Mouse (Mus musculus): ENCODE results near the gene Scyl1. TPM values are rescaled to one million over a fixed set of nuclear protein-coding genes. Genes with fewer than 3 reads are reported as not detected.
A peak's percentile ranks its signal among the peaks of the same experiment; 100 is the strongest.

The Scyl1 gene
- polyA plus RNA-seq, 1 experiment from 2014 or later, result 47.2 TPM

- H3K4me2 ChIP-seq (replicated peaks; ENCODE audit: low read depth, low read length), result no peak overlapping the region
- no peaks in the 10 kb centered on the region for H3K27me3 ChIP-seq (ENCODE audit: control insufficient read depth, insufficient read depth, low read length)
- H3K36me3 ChIP-seq (ENCODE audit: control insufficient read depth, insufficient read depth, low read length), result peaks cover 9% of the 10 kb centered on the region
- no peak for ATAC-seq (ENCODE audit: low FRiP score)
- no peak overlapping the region for H3K9ac ChIP-seq (ENCODE audit: low read depth, low read length)
- peaks cover 7% of the 10 kb centered on the region for H3K4me1 ChIP-seq (replicated peaks; ENCODE audit: control insufficient read depth, insufficient read depth, low read length)
- DNase-seq (ENCODE audit: low spot score), result no peak
- H3K4me3 ChIP-seq (ENCODE audit: low read depth, low read length), result no peak overlapping the region
- H3K27ac ChIP-seq (ENCODE audit: low read depth, low read length), result no peak overlapping the region
- WGBS, result 78% methylated on average over 5 of the region's 5 CpGs
- no peaks in the 10 kb centered on the region for H3K9me3 ChIP-seq (ENCODE audit: control insufficient read depth, low read length)
These were observed 58.0 kb downstream of the Scyl1 start for GRCm38 (mm10) chr19:5713255-5713654.

- Histone ChIP-seq H3K27ac (ENCODE audit: low read depth, low read length) (no peak overlapping the region), H3K4me3 (ENCODE audit: low read depth, low read length) (no peak overlapping the region), H3K4me1 (replicated peaks; ENCODE audit: control insufficient read depth, insufficient read depth, low read length) (peaks cover 4% of the 10 kb centered on the region), H3K9me3 (ENCODE audit: control insufficient read depth, low read length) (no peaks in the 10 kb centered on the region), H3K9ac (ENCODE audit: low read depth, low read length) (no peak overlapping the region), H3K27me3 (ENCODE audit: control insufficient read depth, insufficient read depth, low read length) (no peaks in the 10 kb centered on the region), H3K4me2 (replicated peaks; ENCODE audit: low read depth, low read length) (no peak overlapping the region), H3K36me3 (ENCODE audit: control insufficient read depth, insufficient read depth, low read length) (peaks cover 15% of the 10 kb centered on the region)
- DNase-seq (ENCODE audit: low spot score) (no peak), ATAC-seq (ENCODE audit: low FRiP score) (no peak)
- 95% methylated on average over 14 of the region's 14 CpGs for WGBS
These were observed 59.2 kb downstream of the Scyl1 start for GRCm38 (mm10) chr19:5711907-5712460.

GRCm38 (mm10) chr19:5711218-5711617 is 60.0 kb downstream of the Scyl1 start:
- Histone ChIP-seq H3K4me3 (ENCODE audit: low read depth, low read length) (no peak overlapping the region), H3K9me3 (ENCODE audit: control insufficient read depth, low read length) (no peaks in the 10 kb centered on the region), H3K36me3 (ENCODE audit: control insufficient read depth, insufficient read depth, low read length) (peaks cover 15% of the 10 kb centered on the region), H3K4me1 (replicated peaks; ENCODE audit: control insufficient read depth, insufficient read depth, low read length) (no peaks in the 10 kb centered on the region), H3K9ac (ENCODE audit: low read depth, low read length) (no peak overlapping the region), H3K27ac (ENCODE audit: low read depth, low read length) (no peak overlapping the region), H3K27me3 (ENCODE audit: control insufficient read depth, insufficient read depth, low read length) (no peaks in the 10 kb centered on the region), H3K4me2 (replicated peaks; ENCODE audit: low read depth, low read length) (no peak overlapping the region)
- 5% methylated on average over 3 of the region's 3 CpGs for WGBS
- DNase-seq (ENCODE audit: low spot score) (peak; percentile 76), ATAC-seq (ENCODE audit: low FRiP score) (no peak)

GRCm38 (mm10) chr19:5710581-5710980 is 60.6 kb downstream of the Scyl1 start:
- H3K9ac ChIP-seq (ENCODE audit: low read depth, low read length), result no peak overlapping the region
- H3K27ac ChIP-seq (ENCODE audit: low read depth, low read length), result no peak overlapping the region
- peaks cover 15% of the 10 kb centered on the region for H3K36me3 ChIP-seq (ENCODE audit: control insufficient read depth, insufficient read depth, low read length)
- H3K9me3 ChIP-seq (ENCODE audit: control insufficient read depth, low read length), result no peaks in the 10 kb centered on the region
- no peak for DNase-seq (ENCODE audit: low spot score)
- H3K4me3 ChIP-seq (ENCODE audit: low read depth, low read length), result no peak overlapping the region
- no peak for ATAC-seq (ENCODE audit: low FRiP score)
- H3K4me1 ChIP-seq (replicated peaks; ENCODE audit: control insufficient read depth, insufficient read depth, low read length), result no peaks in the 10 kb centered on the region
- WGBS, result 78% methylated on average over 8 of the region's 8 CpGs
- H3K4me2 ChIP-seq (replicated peaks; ENCODE audit: low read depth, low read length), result no peak overlapping the region
- H3K27me3 ChIP-seq (ENCODE audit: control insufficient read depth, insufficient read depth, low read length), result no peaks in the 10 kb centered on the region

- Histone ChIP-seq H3K36me3 (ENCODE audit: control insufficient read depth, insufficient read depth, low read length) (peaks cover 15% of the 10 kb centered on the region), H3K9me3 (ENCODE audit: control insufficient read depth, low read length) (no peaks in the 10 kb centered on the region), H3K4me2 (replicated peaks; ENCODE audit: low read depth, low read length) (no peak overlapping the region), H3K9ac (ENCODE audit: low read depth, low read length) (no peak overlapping the region), H3K27me3 (ENCODE audit: control insufficient read depth, insufficient read depth, low read length) (no peaks in the 10 kb centered on the region), H3K27ac (ENCODE audit: low read depth, low read length) (no peak overlapping the region), H3K4me3 (ENCODE audit: low read depth, low read length) (no peak overlapping the region), H3K4me1 (replicated peaks; ENCODE audit: control insufficient read depth, insufficient read depth, low read length) (no peaks in the 10 kb centered on the region)
- ATAC-seq (ENCODE audit: low FRiP score), result no peak
- no peak for DNase-seq (ENCODE audit: low spot score)
- 92% methylated on average over 6 of the region's 6 CpGs for WGBS
These were observed 61.2 kb downstream of the Scyl1 start for GRCm38 (mm10) chr19:5710068-5710467.

Other genes with a start within 250 kb of the Scyl1 start
- 0.40 and 0.52 TPM in 2 replicates for gene Ovol1, start 210.8 kb downstream of the Scyl1 start, polyA plus RNA-seq (2014; fragmentation: Nextera tagmentation; extraction: Ambion mirVana)
- gene Ap5b1, start 203.4 kb downstream of the Scyl1 start, polyA plus RNA-seq (2014; fragmentation: Nextera tagmentation; extraction: Ambion mirVana), result 1.4 and 1.5 TPM in 2 replicates
- gene Rnaseh2c, start 169.5 kb downstream of the Scyl1 start, polyA plus RNA-seq (2014; fragmentation: Nextera tagmentation; extraction: Ambion mirVana), result 143 and 148 TPM in 2 replicates
- 36.9 and 39.3 TPM in 2 replicates for gene Kat5, start 161.2 kb downstream of the Scyl1 start, polyA plus RNA-seq (2014; fragmentation: Nextera tagmentation; extraction: Ambion mirVana)
- 27.2 and 29.6 TPM in 2 replicates for gene Rela, start 133.9 kb downstream of the Scyl1 start, polyA plus RNA-seq (2014; fragmentation: Nextera tagmentation; extraction: Ambion mirVana)
- gene Sipa1, start 107.7 kb downstream of the Scyl1 start, polyA plus RNA-seq (2014; fragmentation: Nextera tagmentation; extraction: Ambion mirVana), result 7.8 and 8.2 TPM in 2 replicates
- 13.4 and 14.7 TPM in 2 replicates for gene Map3k11, start 82.7 kb downstream of the Scyl1 start, polyA plus RNA-seq (2014; fragmentation: Nextera tagmentation; extraction: Ambion mirVana)
- gene Pcnx3, start 82.5 kb downstream of the Scyl1 start, polyA plus RNA-seq (2014; fragmentation: Nextera tagmentation; extraction: Ambion mirVana), result 22.9 and 23.1 TPM in 2 replicates
- 0.19 TPM in 1 of 2 replicates, not detected in the other for gene Kcnk7, start 67.1 kb downstream of the Scyl1 start, polyA plus RNA-seq (2014; fragmentation: Nextera tagmentation; extraction: Ambion mirVana)
- 4.4 and 6.2 TPM in 2 replicates for gene Ehbp1l1, start 45.1 kb downstream of the Scyl1 start, polyA plus RNA-seq (2014; fragmentation: Nextera tagmentation; extraction: Ambion mirVana)
- gene Fam89b, start 41.8 kb downstream of the Scyl1 start, polyA plus RNA-seq (2014; fragmentation: Nextera tagmentation; extraction: Ambion mirVana), result 165 and 174 TPM in 2 replicates
- 3.5 and 3.8 TPM in 2 replicates for gene Ltbp3, start 30.5 kb downstream of the Scyl1 start, polyA plus RNA-seq (2014; fragmentation: Nextera tagmentation; extraction: Ambion mirVana)
- gene Frmd8, start 103.9 kb upstream of the Scyl1 start, polyA plus RNA-seq (2014; fragmentation: Nextera tagmentation; extraction: Ambion mirVana), result 14.9 and 15.8 TPM in 2 replicates
- 1.0 and 1.1 TPM in 2 replicates for gene Slc25a45, start 106.4 kb upstream of the Scyl1 start, polyA plus RNA-seq (2014; fragmentation: Nextera tagmentation; extraction: Ambion mirVana)
- gene Tigd3, start 122.7 kb upstream of the Scyl1 start, polyA plus RNA-seq (2014; fragmentation: Nextera tagmentation; extraction: Ambion mirVana), result 7.0 and 7.5 TPM in 2 replicates
- gene Dpf2, start 141.6 kb upstream of the Scyl1 start, polyA plus RNA-seq (2014; fragmentation: Nextera tagmentation; extraction: Ambion mirVana), result 154 and 171 TPM in 2 replicates
- 3.4 TPM in 2 replicates for gene Cdc42ep2, start 153.4 kb upstream of the Scyl1 start, polyA plus RNA-seq (2014; fragmentation: Nextera tagmentation; extraction: Ambion mirVana)
- 67.7 and 68.3 TPM in 2 replicates for gene Pola2, start 192.8 kb upstream of the Scyl1 start, polyA plus RNA-seq (2014; fragmentation: Nextera tagmentation; extraction: Ambion mirVana)
- not detected in 2 replicates for gene Slc22a20, start 214.7 kb upstream of the Scyl1 start, polyA plus RNA-seq (2014; fragmentation: Nextera tagmentation; extraction: Ambion mirVana)
- 3.8 and 4.2 TPM in 2 replicates for gene Capn1, start 244.5 kb upstream of the Scyl1 start, polyA plus RNA-seq (2014; fragmentation: Nextera tagmentation; extraction: Ambion mirVana)